Mouse (Mus musculus) embryonic facial prominence, embryonic 13.5 days (tissue): ENCODE measurements around the gene Gm3147. TPM values are rescaled to one million over a fixed set of nuclear protein-coding genes. Genes with fewer than 3 reads are reported as not detected.
"Not testable (repeated sequence)": the region's sequence is repeated elsewhere in the genome, so short reads cannot be mapped to it uniquely, and the experiment has no call there.

Experiments
- ATAC-seq: fragments of 200-750 bp; cut with Nextera tagmentation; 2 replicates; pipeline ENCODE4 v1.8.0; 2017; ENCODE audit warnings: low read depth; ENCODE audit not compliant: insufficient number of reproducible peaks, insufficient read depth, low FRiP score, low TSS enrichment
- H3K27ac ChIP-seq: fragments of 300-500 bp; sonication (generic); 2 replicates; pipeline ENCODE4 v1.5.1; 2015; ENCODE audit warnings: moderate library complexity, mild to moderate bottlenecking, inconsistent platforms
- H3K27me3 ChIP-seq: fragments of 300-500 bp; sonication (generic); 2 replicates; pipeline ENCODE4 v1.6.1; 2015; ENCODE audit warnings: mild to moderate bottlenecking, inconsistent platforms
- H3K36me3 ChIP-seq: fragments of 300-500 bp; sonication (generic); 2 replicates; pipeline ENCODE4 v1.6.1; 2015; ENCODE audit warnings: mild to moderate bottlenecking, inconsistent platforms
- H3K4me1 ChIP-seq: fragments of 300-500 bp; sonication (generic); 2 replicates; pipeline ENCODE4 v1.6.1; 2015; ENCODE audit warnings: inconsistent platforms
- H3K4me2 ChIP-seq: fragments of 300-500 bp; sonication (generic); 2 replicates; pipeline ENCODE4 v1.6.1; 2015; ENCODE audit warnings: moderate library complexity, mild to moderate bottlenecking, inconsistent platforms
- H3K4me3 ChIP-seq: fragments of 300-500 bp; sonication (generic); 2 replicates; pipeline ENCODE4 v1.5.1; 2015; ENCODE audit warnings: mild to moderate bottlenecking, inconsistent platforms
- H3K9ac ChIP-seq: fragments of 300-500 bp; sonication (generic); 2 replicates; pipeline ENCODE4 v1.6.1; 2015; ENCODE audit warnings: mild to moderate bottlenecking, inconsistent platforms
- H3K9me3 ChIP-seq: fragments of 300-500 bp; sonication (generic); 2 replicates; pipeline ENCODE4 v1.6.1; 2016; ENCODE audit warnings: inconsistent platforms
- WGBS: fragments of 180-500 bp; shearing (Covaris S2); methylation state at CpG from one replicate; pipeline ENCODE4 v1.1.7; 2015; ENCODE audit warnings: mixed read lengths; 5-methylcytosine and 5-hydroxymethylcytosine counted together
- polyA plus RNA-seq: library from polyadenylated mRNA; unstranded; fragments of >200 nt; fragmentation: Nextera tagmentation; extraction: Ambion mirVana; gene quantifications from 2 replicates; pipeline ENCODE4 v1.2.1, GENCODE M21; 2015

Gm3147 gene
- not detected in 2 replicates for polyA plus RNA-seq

- H3K9me3 ChIP-seq, H3K27ac ChIP-seq, H3K9ac ChIP-seq, ATAC-seq, H3K4me3 ChIP-seq, H3K27me3 ChIP-seq, H3K36me3 ChIP-seq, H3K4me2 ChIP-seq, H3K4me1 ChIP-seq: not testable (repeated sequence)
- WGBS, result no CpG with 5 or more reads among the region's 1 CpGs
These were observed at the start of gene Gm3147 for GRCm38 (mm10) chr5:94616242-94616641. Gm3147 (minus strand) TSS chr5:94616342.

GRCm38 (mm10) chr5:94648082-94648481 lies 31.9 kb upstream of the Gm3147 start, which contains the start of gene Gm6205:
Gm6205 (plus strand) TSS chr5:94648382.
- H3K9ac ChIP-seq, H3K4me1 ChIP-seq, H3K4me2 ChIP-seq, H3K9me3 ChIP-seq, H3K27me3 ChIP-seq, H3K4me3 ChIP-seq, H3K36me3 ChIP-seq, H3K27ac ChIP-seq, ATAC-seq: not testable (repeated sequence)
- no CpG with 5 or more reads among the region's 2 CpGs for WGBS

GRCm38 (mm10) chr5:94623679-94624078 lies 7.5 kb upstream of the Gm3147 start, which contains the start of gene Gm6509:
Gm6509 (plus strand) TSS chr5:94623979.
- H3K4me3 ChIP-seq, H3K27me3 ChIP-seq, H3K9me3 ChIP-seq, H3K9ac ChIP-seq, ATAC-seq, H3K27ac ChIP-seq, H3K4me1 ChIP-seq, H3K36me3 ChIP-seq, H3K4me2 ChIP-seq: not testable (repeated sequence)
- WGBS, result no CpG with 5 or more reads among the region's 2 CpGs

Other genes starting within 250 kb of the Gm3147 start
- not detected in 2 replicates for gene Gm7682, start 170.6 kb downstream of the Gm3147 start, polyA plus RNA-seq
- gene Gm3139, start 90.1 kb downstream of the Gm3147 start, polyA plus RNA-seq, result not detected in 2 replicates
- not detected in 2 replicates for gene Gm6509, start 7.6 kb upstream of the Gm3147 start, polyA plus RNA-seq
- gene Gm6205, start 32.0 kb upstream of the Gm3147 start, polyA plus RNA-seq, result not detected in 2 replicates
- gene Gm3183, start 249.1 kb upstream of the Gm3147 start, polyA plus RNA-seq, result not detected in 2 replicates